Mouse (Mus musculus) embryo, embryonic 11 days (tissue): ENCODE measurements around the gene Elmo1.

Experiments used
- DNase-seq: peaks from one replicate; pipeline ENCODE4 v3.0.0-alpha.2; 2015

Gene Elmo1

GRCm38 (mm10) chr13:20635646-20636045 is 545.2 kb downstream of the Elmo1 start:
- no peak for DNase-seq
